Mouse (Mus musculus) hindbrain, embryonic 16.5 days (tissue): Measurements from ENCODE around the gene Arsg. TPM values are rescaled to one million over a fixed set of nuclear protein-coding genes. Genes with fewer than 3 reads are reported as not detected.
A peak's percentile ranks its signal among the peaks of the same experiment; 100 is the strongest.

Experiments used
- ATAC-seq: fragments of 200-750 bp; cut with Nextera tagmentation; 2 replicates; pipeline ENCODE4 v1.8.0; 2017; ENCODE audit warnings: moderate TSS enrichment, moderate library complexity
- H3K27ac ChIP-seq: fragments of 300-500 bp; sonication (generic); 2 replicates; pipeline ENCODE4 v1.5.1; 2014; ENCODE audit warnings: low read depth, mild to moderate bottlenecking, control low read depth, low read length, moderate library complexity
- H3K27me3 ChIP-seq: fragments of 300-500 bp; sonication (generic); replicated peaks from 2 replicates; pipeline ENCODE4 v1.6.1; 2014; ENCODE audit warnings: low read length; ENCODE audit not compliant: control insufficient read depth, insufficient read depth
- H3K36me3 ChIP-seq: fragments of 300-500 bp; sonication (generic); 2 replicates; pipeline ENCODE4 v1.6.1; 2014; ENCODE audit warnings: mild to moderate bottlenecking, low read length, moderate library complexity, mixed read lengths; ENCODE audit not compliant: control insufficient read depth, insufficient read depth
- H3K4me1 ChIP-seq: fragments of 300-500 bp; sonication (generic); 2 replicates; pipeline ENCODE4 v1.6.1; 2014; ENCODE audit warnings: low read depth, low read length; ENCODE audit not compliant: control insufficient read depth, insufficient read depth
- H3K4me2 ChIP-seq: fragments of 300-500 bp; sonication (generic); 2 replicates; pipeline ENCODE4 v1.6.1; 2014; ENCODE audit warnings: mild to moderate bottlenecking, low read length, control low read depth, moderate library complexity
- H3K4me3 ChIP-seq: fragments of 300-500 bp; sonication (generic); 2 replicates; pipeline ENCODE4 v1.5.1; 2014; ENCODE audit warnings: mild to moderate bottlenecking, low read length, control low read depth, moderate library complexity
- H3K9ac ChIP-seq: fragments of 300-500 bp; sonication (generic); 2 replicates; pipeline ENCODE4 v1.6.1; 2014; ENCODE audit warnings: low read depth, mild to moderate bottlenecking, control low read depth, low read length, moderate library complexity
- H3K9me3 ChIP-seq: fragments of 300-500 bp; sonication (generic); 2 replicates; pipeline ENCODE4 v1.6.1; 2014; ENCODE audit warnings: mild to moderate bottlenecking, low read length, moderate library complexity; ENCODE audit not compliant: control insufficient read depth
- WGBS: fragments of 180-500 bp; shearing (Covaris S2); extraction: QIAGEN DNeasy Blood & Tissue Kit; methylation state at CpG from one replicate; pipeline ENCODE4 v1.1.7; 2014; 5-methylcytosine and 5-hydroxymethylcytosine counted together
- polyA plus RNA-seq: library from polyadenylated mRNA; unstranded; fragments of >200 nt; fragmentation: Nextera tagmentation; extraction: Ambion mirVana; gene quantifications from 2 replicates; pipeline ENCODE4 v1.2.1, GENCODE M21; 2015

The Arsg gene
- polyA plus RNA-seq, 1 experiment from 2014 or later = 8.0 TPM

GRCm38 (mm10) chr11:109474836-109475235, 1.7 kb downstream of the Arsg start:
- no peaks in the 10 kb centered on the region for H3K9me3 ChIP-seq
- H3K4me2 ChIP-seq = no peak overlapping the region
- H3K4me3 ChIP-seq = no peak overlapping the region
- H3K36me3 ChIP-seq = no peaks in the 10 kb centered on the region
- no peaks in the 10 kb centered on the region for H3K27me3 ChIP-seq
- H3K27ac ChIP-seq = no peak overlapping the region
- WGBS = 78% methylated on average over 13 of the region's 13 CpGs
- no peak overlapping the region for H3K9ac ChIP-seq
- peaks cover 14% of the 10 kb centered on the region for H3K4me1 ChIP-seq
- ATAC-seq = no peak

- H3K9me3 ChIP-seq = no peaks in the 10 kb centered on the region
- no peaks in the 10 kb centered on the region for H3K27me3 ChIP-seq
- H3K27ac ChIP-seq = no peak overlapping the region
- H3K4me2 ChIP-seq = no peak overlapping the region
- H3K9ac ChIP-seq = no peak overlapping the region
- WGBS = 64% methylated on average over 4 of the region's 4 CpGs
- no peak overlapping the region for H3K4me3 ChIP-seq
- H3K4me1 ChIP-seq = peaks cover 14% of the 10 kb centered on the region
- ATAC-seq = no peak
- H3K36me3 ChIP-seq = no peaks in the 10 kb centered on the region
Observed at GRCm38 (mm10) chr11:109475717-109476116, 2.5 kb downstream of the Arsg start.

- H3K27ac ChIP-seq = peak overlapping the region; percentile 31; the same call in 1 of the 2 replicates
- peaks cover 14% of the 10 kb centered on the region for H3K4me1 ChIP-seq
- 0 out of 2 replicates have a peak, but pooled peaks have one; percentile 27 for ATAC-seq
Observed at GRCm38 (mm10) chr11:109476241-109476640, 3.1 kb downstream of the Arsg start.

DNA sequence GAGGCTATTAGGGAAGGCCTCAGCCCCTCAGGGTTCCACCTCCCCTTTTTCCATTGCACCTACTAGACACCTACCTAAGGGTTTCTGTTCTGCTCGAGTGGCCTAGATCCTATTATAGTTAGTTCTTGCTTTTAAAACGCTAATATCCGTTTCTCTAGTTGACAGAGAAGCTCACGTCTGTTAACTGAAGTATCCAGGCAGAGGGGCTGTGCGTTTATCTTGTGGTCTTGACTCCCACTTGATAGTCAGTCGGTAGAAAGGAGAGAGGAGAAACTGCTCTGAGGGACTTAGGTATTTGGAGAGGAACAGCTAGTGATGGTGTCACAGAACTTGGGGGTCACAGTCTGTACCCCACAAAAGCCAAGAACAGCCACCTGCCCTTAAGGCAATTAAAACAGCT, 3.5 kb downstream of the Arsg start:
- Histone ChIP-seq H3K4me2 (no peak overlapping the region), H3K9me3 (no peaks in the 10 kb centered on the region), H3K27ac (peak overlapping the region; percentile 31; the same call in 1 of the 2 replicates), H3K36me3 (no peaks in the 10 kb centered on the region), H3K9ac (no peak overlapping the region), H3K4me3 (no peak overlapping the region), H3K27me3 (no peaks in the 10 kb centered on the region), H3K4me1 (peaks cover 11% of the 10 kb centered on the region)
- no peak for ATAC-seq
- WGBS = 30% methylated on average over 6 of the region's 6 CpGs

More at GRCm38 (mm10) chr11:109476241-109476640, 3.1 kb downstream of the Arsg start:
- Histone ChIP-seq H3K36me3 (no peaks in the 10 kb centered on the region), H3K27me3 (no peaks in the 10 kb centered on the region), H3K9ac (no peak overlapping the region), H3K4me2 (no peak overlapping the region), H3K9me3 (no peaks in the 10 kb centered on the region), H3K4me3 (no peak overlapping the region)
- 40% methylated on average over 2 of the region's 2 CpGs for whole genome bisulfite sequencing

- Histone ChIP-seq H3K27ac (no peak overlapping the region), H3K4me1 (peaks cover 5% of the 10 kb centered on the region), H3K9me3 (no peaks in the 10 kb centered on the region), H3K4me3 (no peak overlapping the region), H3K36me3 (no peaks in the 10 kb centered on the region), H3K4me2 (no peak overlapping the region), H3K27me3 (no peaks in the 10 kb centered on the region), H3K9ac (no peak overlapping the region)
- 44% methylated on average over 16 of the region's 16 CpGs for WGBS
- no peak for ATAC-seq
Observed at GRCm38 (mm10) chr11:109477606-109478380, 4.6 kb downstream of the Arsg start.

DNA sequence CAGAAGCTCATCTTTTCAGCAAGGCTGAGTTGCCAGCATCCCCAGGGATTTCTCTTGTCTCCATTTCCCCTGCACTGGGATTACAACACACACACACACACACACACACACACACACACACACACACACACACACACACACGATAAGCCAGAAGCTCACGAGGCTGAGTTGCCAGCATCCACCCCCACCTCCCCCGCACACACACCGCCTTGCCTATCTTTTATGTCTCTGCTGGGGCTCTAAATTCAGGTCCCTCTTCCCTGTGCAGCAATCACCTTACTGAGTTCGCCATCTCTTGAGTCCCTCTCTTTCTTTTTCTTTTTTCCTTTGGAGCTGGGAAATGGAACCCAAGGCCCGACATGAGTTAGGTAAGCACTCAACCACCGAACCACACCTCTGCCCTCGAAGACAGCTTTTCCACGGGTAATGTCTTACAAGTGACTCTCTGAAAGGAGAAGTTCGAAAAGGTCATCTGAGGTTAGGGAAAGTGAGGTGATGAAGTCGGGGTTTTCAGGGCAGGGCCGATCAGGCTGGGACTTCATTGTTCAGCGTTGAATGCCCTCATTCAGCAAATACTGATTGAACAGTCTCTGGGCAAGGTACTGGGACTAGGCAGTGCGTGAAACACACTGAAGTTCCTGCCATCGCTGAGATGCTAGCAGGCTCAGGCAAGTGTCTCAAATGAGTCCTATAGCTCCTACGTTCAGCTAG, 6.6 kb downstream of the Arsg start:
- Histone ChIP-seq H3K27ac (no peak overlapping the region), H3K36me3 (no peaks in the 10 kb centered on the region), H3K4me3 (no peak overlapping the region), H3K27me3 (no peaks in the 10 kb centered on the region), H3K4me1 (no peaks in the 10 kb centered on the region), H3K9ac (no peak overlapping the region), H3K9me3 (no peaks in the 10 kb centered on the region), H3K4me2 (no peak overlapping the region)
- ATAC-seq = no peak
- 41% methylated on average over 16 of the region's 16 CpGs for WGBS

- no peaks in the 10 kb centered on the region for H3K4me1 ChIP-seq
- no peak overlapping the region for H3K27ac ChIP-seq
- ATAC-seq = no peak
- H3K9me3 ChIP-seq = no peaks in the 10 kb centered on the region
- no peak overlapping the region for H3K4me2 ChIP-seq
- no peaks in the 10 kb centered on the region for H3K36me3 ChIP-seq
- WGBS = 82% methylated on average over 8 of the region's 8 CpGs
- H3K4me3 ChIP-seq = no peak overlapping the region
- no peaks in the 10 kb centered on the region for H3K27me3 ChIP-seq
- H3K9ac ChIP-seq = no peak overlapping the region
Observed at GRCm38 (mm10) chr11:109480440-109480839, 7.3 kb downstream of the Arsg start.

GRCm38 (mm10) chr11:109485398-109486045, 12.3 kb downstream of the Arsg start:
- H3K27ac ChIP-seq = no peak overlapping the region
- ATAC-seq = no peak
- no peak overlapping the region for H3K4me3 ChIP-seq
- no peaks in the 10 kb centered on the region for H3K4me1 ChIP-seq
- no peaks in the 10 kb centered on the region for H3K9me3 ChIP-seq
- H3K27me3 ChIP-seq = no peaks in the 10 kb centered on the region
- 79% methylated on average over 15 of the region's 15 CpGs for WGBS
- H3K4me2 ChIP-seq = no peak overlapping the region
- no peaks in the 10 kb centered on the region for H3K36me3 ChIP-seq
- no peak overlapping the region for H3K9ac ChIP-seq

DNA sequence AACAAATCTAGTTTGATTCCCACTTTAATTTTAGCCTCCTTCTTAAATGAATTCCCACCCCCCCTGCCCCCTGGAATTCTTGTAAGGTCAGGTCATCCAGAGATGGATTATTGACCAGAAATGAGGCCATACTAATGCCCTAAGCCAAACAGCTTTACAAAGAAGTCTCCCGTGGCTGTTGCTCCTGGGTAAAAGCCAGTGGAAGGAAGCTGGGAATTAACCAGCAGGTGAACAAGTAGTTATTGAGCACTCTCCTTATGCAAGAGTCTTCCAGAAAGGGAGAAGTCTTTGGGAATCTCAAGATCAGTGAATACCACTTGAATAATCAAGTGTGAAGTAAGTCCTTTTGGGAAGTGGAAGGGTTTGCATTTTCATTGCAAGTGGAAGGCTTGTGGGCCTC, 13.9 kb downstream of the Arsg start:
- H3K27me3 ChIP-seq = no peaks in the 10 kb centered on the region
- H3K27ac ChIP-seq = no peak overlapping the region
- no peaks in the 10 kb centered on the region for H3K9me3 ChIP-seq
- no peaks in the 10 kb centered on the region for H3K4me1 ChIP-seq
- WGBS = 52% methylated on average over 1 of the region's 1 CpGs
- ATAC-seq = no peak
- no peaks in the 10 kb centered on the region for H3K36me3 ChIP-seq
- no peak overlapping the region for H3K4me2 ChIP-seq
- no peak overlapping the region for H3K9ac ChIP-seq
- H3K4me3 ChIP-seq = no peak overlapping the region
